Mouse (Mus musculus): ENCODE results near the gene Vti1a.

DNA sequence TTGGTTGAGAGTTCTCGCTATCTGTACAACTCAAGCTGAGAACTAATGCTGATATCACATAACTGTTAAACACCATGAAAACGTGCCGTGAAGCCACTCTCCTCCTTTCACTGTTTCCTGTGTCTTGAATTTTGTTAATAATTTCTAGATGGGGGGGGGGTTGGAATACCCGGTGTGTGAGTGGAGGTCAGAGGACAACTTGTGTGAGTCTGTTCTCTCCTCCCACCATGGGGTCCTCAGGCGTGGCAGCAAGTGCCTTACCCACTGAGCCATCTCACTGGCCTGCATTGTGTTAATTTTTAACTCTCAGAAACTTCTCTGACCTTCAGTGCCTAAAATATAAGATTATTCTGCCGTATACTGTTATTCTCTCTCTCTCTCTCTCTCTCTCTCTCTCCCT, 168.5 kb downstream of the Vti1a start:
- TF ChIP-seq EP300 (IDR thresholded peaks at IDR 0.05; ENCODE audit: low read depth) = no peak
- no peak for TF ChIP-seq CTCF (IDR thresholded peaks at IDR 0.05; ENCODE audit: low read depth)
